Mouse (Mus musculus): ENCODE data around the gene Slc39a10. TPM values are rescaled to one million over a fixed set of nuclear protein-coding genes. Genes with fewer than 3 reads are reported as not detected.
"Not testable (repeated sequence)": the region's sequence is repeated elsewhere in the genome, so short reads cannot be mapped to it uniquely, and the experiment has no call there.

Gene Slc39a10
- polyA plus RNA-seq, 1 experiment from 2014 or later = 47.0 TPM

GRCm38 (mm10) chr1:46770077-46770695, 122.5 kb downstream of the Slc39a10 start:
- not testable (repeated sequence) for H3K9me3 ChIP-seq (replicated peaks); H3K27ac ChIP-seq (replicated peaks); H3K4me2 ChIP-seq (replicated peaks); H3K4me3 ChIP-seq (replicated peaks); ATAC-seq (ENCODE audit: insufficient number of reproducible peaks, low FRiP score, low TSS enrichment, low read depth); H3K36me3 ChIP-seq; H3K4me1 ChIP-seq; H3K27me3 ChIP-seq; H3K9ac ChIP-seq
- WGBS = 83% methylated on average over 7 of the region's 7 CpGs

- H3K9me3 ChIP-seq (replicated peaks); H3K4me2 ChIP-seq (replicated peaks); H3K9ac ChIP-seq; H3K27ac ChIP-seq (replicated peaks); H3K27me3 ChIP-seq; ATAC-seq (ENCODE audit: insufficient number of reproducible peaks, low FRiP score, low TSS enrichment, low read depth); H3K4me3 ChIP-seq (replicated peaks); H3K4me1 ChIP-seq; H3K36me3 ChIP-seq: not testable (repeated sequence)
Observed at GRCm38 (mm10) chr1:46769318-46769717, 123.3 kb downstream of the Slc39a10 start.

- 71% methylated on average over 3 of the region's 3 CpGs for WGBS
- not testable (repeated sequence) for H3K4me2 ChIP-seq (replicated peaks); ATAC-seq (ENCODE audit: insufficient number of reproducible peaks, low FRiP score, low TSS enrichment, low read depth)
Observed at GRCm38 (mm10) chr1:46764600-46764999, 128.1 kb downstream of the Slc39a10 start.

More at GRCm38 (mm10) chr1:46764600-46764999, 128.1 kb downstream of the Slc39a10 start:
- not testable (repeated sequence) for H3K36me3 ChIP-seq; H3K9ac ChIP-seq; H3K4me1 ChIP-seq; H3K27me3 ChIP-seq; H3K9me3 ChIP-seq (replicated peaks); H3K4me3 ChIP-seq (replicated peaks); H3K27ac ChIP-seq (replicated peaks)

Measured in embryonic facial prominence, embryonic 15.5 days (tissue).